Mouse (Mus musculus) c-Kit-positive CD71-positive TER-119-negative erythroid progenitor cells, embryonic 14.5 days (primary cell): ENCODE results near the gene Phf19.

Experiments
- DNase-seq: peaks from one replicate; pipeline ENCODE4 v3.0.0-alpha.2; 2013; ENCODE audit warnings: low read depth

Gene Phf19

DNA sequence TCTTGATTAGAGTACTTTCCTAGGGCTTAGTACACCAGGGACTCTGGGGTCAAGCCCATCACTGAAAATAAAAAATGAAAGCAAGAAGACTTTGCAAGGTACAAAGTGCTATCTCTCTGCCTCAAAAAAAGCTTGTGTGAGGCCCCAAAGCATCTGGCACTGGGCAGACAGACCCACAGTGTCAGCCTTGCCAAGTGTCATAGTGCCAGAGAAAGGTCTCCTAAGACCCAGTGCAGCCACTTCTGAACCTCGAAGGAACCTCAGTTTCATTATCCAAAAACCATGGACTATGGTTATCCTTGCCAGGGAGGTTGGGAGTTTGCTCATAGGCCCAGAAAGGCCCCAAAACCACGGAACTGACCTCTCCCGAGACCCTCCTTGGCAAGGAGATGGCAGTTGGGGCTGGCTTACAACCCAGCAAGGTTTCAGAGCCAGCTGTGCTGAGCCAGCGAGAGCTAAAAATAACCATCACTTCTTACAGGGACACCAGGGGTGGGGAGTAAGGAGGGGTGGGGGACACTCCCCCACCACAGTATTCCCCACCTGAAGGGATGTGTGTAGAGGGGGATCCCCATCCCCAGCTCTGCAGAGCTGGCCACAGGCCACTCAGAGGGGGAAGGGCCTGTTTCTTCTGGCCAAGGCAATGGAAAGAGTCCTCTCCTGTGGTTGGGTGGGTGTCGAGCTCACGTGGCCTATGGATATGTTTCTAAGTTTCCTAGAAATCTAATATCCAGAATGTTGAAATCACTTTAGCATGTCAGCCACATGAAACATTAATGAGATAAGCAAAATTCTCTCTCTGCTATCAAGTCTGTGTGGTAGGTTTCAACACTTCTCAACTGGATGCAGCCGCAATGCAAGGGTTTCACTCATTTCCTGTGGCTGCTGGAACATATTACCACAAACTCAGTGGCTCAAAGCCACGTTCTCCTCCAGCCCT, 24.7 kb upstream of the Phf19 start:
- DNase-seq = no peak

DNA sequence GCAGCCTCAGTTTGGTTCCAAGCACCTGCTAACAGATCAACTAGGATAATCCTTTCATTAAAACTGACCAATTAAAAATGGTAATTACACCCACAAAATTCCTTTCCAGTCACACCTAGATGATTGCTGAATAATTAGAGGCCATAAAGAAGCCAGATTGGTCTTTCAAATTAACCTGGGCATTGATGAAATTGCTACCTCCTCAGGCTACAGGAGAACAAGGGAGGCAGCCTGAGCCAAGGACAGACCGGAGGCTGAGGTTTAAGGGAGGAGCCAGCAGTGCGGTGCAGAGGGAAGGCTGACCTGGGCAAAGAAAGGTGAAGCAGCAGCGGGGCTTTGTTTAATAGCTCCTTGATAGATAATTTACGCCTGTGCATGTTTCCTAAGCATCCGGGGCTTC, 23.6 kb upstream of the Phf19 start:
- DNase-seq = no peak

DNA sequence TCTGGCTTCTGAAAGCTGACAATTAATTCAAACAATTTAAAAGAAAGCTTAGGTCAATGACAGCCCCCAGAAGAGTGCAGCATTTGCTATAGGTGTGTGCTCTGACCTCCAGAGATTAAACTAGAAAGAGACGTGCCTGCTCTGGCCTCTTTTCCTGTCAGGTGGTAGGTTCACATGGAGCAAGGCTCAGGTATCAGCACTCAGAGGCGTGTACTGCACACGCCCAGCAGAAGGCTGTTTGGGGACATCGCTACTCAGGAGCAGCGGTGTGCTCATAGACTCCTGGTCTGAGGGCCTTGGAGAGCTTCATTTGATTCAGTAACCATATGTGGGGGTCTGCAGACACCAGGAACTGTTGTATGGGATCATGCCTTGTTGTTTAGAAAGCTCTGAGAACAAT, 13.5 kb upstream of the Phf19 start:
- DNase-seq = no peak

DNA sequence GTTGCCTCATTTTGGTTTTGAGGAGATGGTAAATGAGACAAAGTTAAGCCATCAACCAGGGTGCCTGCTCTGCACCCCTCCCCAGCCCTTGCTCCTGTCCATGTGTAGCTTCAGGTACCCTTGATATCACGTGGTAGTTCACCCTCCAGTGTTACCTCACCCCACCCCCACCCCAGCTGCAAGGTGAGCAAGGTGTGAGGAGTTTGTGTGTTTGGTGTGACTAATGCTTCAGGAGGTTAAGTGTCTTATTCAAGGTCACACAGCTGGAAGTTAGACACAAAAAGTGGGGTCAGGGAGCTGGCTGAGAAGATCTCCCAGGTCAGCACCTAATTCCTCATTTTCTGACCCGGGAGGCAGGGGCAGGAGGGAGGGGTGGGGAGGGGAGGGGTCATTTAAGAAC, 8.9 kb upstream of the Phf19 start:
- no peak for DNase-seq

DNA sequence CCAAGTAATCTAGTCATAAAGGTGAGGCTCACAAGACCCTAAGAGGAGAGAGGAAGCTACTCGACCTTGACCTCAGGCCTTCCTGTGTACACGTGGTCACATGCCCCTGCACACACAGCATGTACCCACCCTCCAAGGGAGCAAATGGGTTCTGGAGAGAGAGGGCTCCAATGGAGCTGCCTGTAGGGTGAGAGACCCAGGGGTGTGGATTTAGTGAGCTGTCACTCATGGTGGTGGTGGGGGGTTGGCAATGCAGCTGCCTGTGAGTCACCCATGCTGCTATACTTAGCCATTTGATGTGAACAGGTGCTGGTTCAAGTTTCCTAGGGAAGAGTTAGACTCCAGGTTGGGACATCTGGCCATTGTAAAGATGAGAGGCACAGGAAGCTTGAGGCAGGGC, 6.3 kb upstream of the Phf19 start:
- DNase-seq = no peak

DNA sequence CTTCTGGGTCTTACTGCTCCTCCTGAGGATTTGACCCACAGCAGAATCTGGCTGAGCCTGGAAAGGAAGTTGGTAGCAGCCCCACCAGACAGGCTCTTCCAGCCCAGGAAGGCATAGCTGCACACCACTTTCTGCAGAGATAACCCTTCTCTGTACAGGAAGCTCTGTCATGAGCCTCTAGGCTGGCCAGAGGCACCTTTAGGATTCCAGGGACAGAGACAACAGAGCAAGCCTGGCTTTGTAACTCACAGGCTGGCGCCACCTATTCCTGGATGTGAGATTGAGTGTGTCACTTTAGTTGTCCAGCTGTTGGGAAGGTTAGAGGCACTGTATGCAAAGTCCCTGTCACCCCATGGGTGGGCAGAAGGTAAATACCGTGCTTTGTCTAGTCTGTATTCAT, 1.3 kb upstream of the Phf19 start:
- no peak for DNase-seq

DNA sequence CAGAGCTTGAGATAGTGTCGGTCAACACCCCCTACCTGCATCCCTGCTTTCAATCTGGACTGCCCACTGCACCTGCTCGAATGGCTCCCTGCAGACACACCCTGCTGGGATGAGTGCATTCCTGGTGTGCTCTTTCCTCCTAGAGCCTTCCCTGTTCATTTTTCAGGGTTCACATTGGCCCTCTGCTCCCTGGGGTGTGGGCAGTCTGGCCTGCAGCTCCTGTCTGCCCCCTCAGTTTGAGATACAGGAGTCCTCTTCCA, 927 bp upstream of the Phf19 start:
- no peak for DNase-seq

DNA sequence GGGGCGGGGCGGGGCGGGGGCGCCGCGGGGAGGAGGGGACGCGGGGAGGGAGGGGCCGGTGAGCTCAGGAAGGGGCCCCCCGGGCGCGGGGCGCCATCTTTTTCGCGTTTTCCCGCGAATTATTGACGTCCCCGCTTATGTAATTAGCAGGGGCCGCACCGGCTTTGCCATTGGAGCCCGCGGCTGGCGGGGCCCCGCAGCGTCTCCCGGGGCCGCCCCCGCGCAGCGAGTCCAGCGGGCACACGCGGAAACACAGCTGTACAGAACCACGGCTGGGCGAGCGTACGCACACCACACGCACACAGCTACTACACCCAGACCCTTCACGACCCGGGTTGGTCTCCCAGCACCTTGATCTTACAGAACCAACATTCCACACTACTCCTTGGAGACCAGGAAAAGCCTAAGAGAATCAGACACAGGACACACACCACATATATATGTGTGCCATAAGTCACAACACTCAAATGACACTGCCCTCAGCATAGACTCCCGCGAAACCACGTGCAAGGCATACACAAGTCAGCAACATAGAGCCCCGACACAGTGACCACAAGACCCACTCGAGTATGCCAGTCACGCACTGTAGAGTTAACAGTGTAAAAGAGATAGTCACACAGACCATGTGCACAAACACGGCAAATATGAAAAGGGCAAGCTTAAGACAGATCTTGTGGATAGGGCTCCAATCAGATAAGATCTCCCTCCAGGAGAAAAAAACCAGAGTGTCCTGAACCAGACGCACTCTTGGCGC, 420 bp upstream of the Phf19 start:
- peak; percentile 68 for DNase-seq

DNA sequence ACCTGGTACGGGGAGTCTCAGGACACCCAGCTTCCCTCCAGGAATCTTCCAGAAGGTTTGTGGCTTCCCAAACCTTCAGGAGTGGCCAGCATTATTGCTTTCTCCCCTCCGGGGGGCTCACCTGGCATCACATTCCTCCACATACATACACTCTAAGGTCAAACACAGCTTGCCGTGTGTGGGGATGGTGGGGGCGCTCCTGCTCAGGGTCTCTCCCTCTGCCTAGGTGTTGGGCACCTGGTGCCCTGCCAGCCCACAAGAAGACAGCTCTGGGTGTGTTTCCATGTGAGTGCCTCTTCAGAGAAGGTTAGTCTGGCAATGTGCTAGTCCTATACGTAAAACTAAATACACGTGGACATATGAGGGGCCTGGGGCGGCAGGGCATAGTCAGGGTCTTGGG, 1.2 kb downstream of the Phf19 start:
- no peak for DNase-seq

DNA sequence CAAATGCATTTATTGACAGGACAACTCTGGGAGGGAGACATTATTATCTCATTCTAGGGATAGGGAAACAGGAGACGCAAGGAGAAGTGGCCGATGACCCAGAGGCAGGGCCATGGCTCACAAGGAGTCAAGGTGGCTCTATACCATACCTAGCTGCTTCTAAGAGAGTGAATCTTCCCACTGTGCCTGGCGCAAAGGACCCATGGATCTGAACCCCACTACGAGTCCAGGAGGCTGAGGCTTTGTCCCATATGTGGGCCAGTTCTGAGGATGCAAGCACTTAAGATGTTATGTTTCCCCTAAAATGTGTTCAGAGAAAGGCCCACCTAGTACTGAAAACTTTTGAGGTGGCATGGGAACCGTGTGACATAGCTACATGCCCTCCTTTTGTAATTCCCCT, 2.0 kb downstream of the Phf19 start:
- no peak for DNase-seq

DNA sequence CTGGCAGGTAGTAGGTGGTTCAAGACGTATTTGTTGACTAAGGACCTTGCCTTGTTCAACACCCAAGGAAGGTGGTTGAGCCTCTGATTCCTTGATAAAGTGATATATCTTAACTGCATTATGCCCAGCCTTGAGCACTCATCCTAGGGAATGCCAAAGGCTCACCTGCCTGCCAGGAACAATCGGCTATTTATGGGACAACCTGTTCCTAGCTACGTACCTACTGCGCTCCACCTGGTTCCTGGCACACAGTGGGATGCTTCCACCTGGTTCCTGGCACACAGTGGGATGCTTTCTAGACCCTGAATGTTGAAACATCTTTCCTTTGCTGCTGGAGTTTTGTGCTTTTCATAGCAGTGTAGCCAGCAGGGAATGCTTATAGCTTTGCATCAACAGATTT, 4.1 kb downstream of the Phf19 start:
- DNase-seq = no peak

DNA sequence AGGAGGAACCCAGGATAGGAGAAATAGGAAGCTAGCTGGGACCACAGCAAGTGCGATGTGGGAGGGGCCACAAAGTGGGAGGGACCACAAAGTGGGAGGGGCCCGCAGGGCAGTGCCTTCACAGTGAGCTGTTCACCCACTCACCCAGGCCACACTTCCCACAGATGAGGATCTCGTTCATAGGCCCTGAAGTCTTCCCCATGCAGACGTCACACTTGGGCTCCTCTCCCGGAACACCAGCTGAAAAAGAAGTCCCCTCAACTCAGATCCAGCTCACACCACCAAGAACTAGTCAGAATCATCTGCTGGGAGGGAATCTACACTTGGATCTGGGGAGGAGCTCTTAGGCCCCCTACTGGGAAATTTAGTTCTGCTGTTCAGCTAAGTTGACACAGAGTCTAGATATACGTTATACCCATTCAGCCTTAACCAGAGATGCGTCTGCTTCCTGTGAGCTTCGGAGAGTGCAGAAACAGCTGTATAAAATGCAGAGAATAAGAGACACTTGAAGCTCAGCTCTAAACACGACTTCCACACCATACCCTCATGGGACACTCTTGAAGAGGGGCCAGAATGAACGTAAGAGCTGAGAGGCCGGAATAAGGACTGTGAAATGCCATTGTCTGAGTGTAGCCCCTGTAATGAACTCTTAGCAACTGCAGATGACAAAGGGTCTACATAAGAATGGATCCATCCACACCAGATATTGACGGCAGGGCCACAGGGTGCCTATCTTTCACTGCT, 6.8 kb downstream of the Phf19 start:
- peak; percentile 59 for DNase-seq

DNA sequence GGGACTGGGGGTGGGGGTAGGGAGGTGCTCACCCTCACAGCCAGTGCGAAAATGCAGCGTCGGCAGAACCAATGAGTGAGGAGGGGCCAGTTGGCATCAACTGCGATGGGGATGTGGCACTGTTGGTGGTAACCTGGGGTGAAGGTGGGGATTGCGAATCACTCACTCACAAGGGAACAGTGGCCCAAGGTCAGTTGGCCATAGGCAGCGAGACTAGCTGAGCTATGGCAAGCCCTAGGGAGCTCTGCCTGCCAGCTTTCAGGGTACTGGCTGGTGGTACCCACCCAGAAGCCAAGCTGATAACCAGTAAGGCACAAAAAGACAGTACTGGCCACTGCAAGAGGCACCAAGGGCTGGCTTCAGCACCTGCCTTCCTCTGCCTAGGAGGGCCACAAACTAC, 7.4 kb downstream of the Phf19 start:
- DNase-seq = no peak

DNA sequence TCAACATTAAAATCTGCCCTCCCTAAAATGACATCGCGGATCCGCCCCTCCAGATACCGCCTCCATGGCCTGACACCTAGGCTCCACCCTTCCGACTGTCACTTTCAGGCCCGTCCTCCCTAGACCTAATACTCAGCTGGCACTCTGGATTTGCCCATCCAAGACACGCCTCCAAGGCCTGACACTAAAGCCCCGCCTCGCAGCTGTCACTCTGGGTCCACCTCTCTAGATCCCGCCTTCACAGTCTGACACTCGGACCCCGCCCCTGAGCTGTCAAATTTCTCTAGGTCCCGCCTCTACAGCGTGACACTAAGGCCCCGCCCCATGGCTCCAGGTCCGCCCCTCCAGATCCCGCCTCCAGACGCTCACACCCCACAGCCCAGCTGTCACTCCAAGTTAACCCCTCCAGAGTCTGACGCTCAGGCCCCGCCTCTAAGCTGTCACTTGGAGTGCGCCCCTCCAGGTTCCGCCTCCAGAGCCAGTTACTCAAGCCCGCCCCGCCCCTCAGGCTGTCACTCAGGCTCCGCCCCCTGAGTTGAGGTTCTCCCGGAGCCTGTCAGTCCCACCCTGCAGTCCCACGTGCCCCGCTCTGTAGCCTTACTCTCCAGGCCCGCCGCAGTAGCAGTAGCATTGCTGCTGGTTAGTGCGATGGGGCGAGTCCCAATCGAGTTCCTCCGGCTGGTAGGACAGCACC, 8.8 kb downstream of the Phf19 start:
- DNase-seq = peak; percentile 100

DNA sequence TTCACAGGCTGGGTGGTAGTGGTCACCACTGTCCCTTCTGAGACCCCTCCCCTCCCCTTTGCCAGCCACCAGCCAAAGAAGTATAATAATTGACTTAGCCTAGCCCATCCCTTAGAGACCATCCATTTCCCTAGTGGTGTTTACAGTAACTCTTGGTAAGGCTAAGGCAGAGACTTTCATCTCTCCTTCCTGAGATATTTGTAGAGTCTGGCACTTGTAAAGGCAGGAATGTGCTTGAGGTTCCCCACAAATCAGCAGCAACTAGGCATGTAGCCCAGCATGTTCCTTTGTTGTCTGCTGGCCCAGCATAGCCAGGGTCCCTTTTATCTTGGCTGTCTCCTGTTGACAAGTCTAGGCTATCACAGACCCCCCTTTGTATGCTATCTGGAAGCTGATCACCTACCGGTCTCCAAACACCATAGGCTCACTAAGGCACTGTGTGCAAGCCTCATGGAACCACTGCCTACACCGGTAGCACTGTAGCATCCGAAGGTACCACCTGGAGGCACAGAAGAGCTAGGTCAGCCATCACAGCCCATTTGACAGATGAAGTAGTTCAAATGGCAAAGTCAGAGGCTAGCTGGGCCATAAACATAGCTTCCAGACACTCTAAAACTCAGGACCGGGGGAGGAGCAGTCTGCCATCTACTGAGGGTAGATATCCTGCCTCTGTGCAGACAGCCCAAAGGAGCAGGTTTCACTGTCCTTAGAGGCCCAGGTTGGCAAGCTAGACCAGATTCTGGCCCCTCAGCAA, 10.0 kb downstream of the Phf19 start:
- no peak for DNase-seq

DNA sequence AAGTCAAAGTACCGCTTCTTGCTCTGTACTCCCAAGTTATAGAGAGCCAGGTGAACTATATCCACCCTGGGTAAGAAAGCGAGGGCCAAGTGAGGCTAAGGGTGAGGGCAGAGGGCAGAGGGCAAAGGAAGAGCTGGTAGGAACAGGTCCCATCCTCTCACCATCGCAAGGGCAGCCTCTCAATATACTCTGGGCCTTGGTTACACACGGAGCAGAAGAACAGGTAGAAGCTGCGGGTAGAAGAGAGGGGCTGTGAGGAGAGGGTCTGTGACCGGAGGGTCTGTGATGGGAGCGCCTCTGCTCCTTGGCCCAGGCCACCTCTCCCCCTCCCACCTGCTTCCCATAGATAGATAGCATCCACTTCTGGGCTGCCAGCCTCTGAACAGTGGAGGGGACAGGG, 10.6 kb downstream of the Phf19 start:
- DNase-seq = no peak

DNA sequence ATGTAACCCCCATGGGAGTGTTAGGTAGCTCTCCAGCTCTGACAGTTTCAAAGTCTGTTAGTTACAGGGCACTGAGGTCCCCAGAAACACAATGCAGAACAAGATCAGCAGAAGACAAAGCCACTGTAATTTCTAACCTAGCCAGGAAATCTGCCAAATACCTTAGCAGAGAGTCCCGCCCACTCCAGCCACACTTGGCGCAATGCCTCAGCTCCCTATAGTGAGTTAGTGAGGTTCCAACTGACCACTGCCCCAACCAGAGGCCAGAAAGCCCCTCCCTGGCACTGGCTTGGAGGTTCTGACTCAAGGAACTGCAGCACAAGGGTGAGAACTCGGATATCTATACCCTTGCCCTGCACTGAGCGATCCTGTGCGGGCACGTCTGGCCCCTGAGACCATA, 11.1 kb downstream of the Phf19 start:
- no peak for DNase-seq

DNA sequence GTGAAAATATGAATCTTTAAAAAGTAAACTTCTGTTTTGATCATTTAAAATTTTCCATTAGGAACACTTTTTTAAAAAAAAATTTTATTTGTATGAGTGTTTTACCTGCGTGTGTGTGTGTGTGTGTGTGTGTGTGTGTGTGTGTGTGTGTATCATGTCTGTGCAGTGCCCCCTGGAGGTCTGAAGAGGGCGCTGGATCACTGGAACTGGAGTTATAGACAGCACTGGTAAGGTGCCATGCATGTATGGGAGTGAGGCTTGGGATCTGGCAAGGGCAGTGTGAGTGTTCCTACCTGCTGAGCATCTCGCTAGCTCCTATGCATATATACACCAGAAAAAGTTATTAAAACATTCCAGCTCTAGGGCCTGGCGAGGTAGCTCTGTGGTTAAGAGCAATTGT, 12.1 kb downstream of the Phf19 start:
- no peak for DNase-seq

DNA sequence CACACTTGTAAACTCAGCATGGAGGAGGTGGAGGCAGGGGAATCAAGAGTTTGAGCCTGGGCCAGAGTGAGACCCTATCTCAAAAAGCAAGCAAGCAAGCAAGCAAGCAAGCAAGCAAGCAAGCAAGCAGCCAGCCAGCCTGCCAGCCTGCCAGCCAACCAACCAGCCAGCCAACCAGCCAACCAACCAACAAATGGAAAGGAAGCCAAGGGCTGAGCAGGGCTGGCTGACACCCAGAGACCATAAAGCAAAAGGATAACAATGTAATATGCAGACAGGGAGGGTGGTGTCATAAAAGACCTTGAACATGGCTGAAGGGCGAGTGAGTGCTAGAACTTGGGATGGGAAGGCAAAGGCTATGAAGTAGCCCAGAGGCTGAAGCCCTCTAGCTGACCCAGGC, 13.4 kb downstream of the Phf19 start:
- no peak for DNase-seq

DNA sequence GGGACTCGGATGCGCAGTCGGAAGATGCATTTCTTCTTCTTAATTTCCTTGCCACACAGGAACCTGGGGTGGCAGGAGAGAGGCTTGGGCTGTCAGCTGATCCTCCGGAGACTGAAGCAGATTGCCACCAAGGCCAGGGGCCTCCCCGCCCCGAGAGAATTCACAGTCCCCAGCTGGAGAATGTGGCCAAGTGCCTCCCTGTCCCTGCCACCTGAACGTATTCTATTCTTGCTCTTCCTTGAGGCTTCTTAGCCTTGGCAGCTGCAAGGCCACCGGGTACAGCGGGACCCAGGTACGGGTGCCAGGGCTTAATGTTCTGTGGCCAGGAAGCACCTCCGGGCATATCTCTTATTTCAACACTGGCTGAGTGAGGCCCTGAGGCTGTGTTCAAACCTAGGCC, 14.1 kb downstream of the Phf19 start:
- DNase-seq = no peak

DNA sequence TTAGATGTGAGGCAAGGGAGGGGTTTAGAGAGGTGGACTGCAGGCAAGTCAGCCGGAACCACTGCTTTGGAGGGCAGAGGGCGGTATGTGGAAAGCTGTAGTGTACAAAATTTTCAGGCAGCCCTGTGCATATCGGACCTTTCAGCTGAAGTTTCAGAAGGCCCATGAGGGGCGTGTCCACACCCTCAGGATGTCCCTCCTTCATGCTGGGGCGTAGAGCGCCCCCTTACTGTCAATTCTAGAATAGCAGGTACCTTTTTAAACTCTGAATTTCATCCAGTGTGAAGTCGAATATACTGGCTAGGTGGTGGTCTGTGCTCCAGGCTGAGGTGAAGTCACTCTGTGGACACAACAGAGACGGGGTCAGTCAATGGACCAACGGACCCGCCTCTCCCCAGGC, 16.0 kb downstream of the Phf19 start:
- peak; percentile 80 for DNase-seq
